Mouse (Mus musculus): ENCODE measurements around the gene Creb3l1.

- TF ChIP-seq POLR2A (IDR thresholded peaks at IDR 0.05; ENCODE audit: low read depth, low read length) (no peak), CTCF (IDR thresholded peaks at IDR 0.05; ENCODE audit: extremely low read depth, insufficient read length, insufficient replicate concordance, low read depth, low read length) (no peak)
Observed at GRCm38 (mm10) chr2:92030554-92030953, 6.3 kb upstream of the Creb3l1 start.

All from small intestine, adult 2 months (tissue).